Mouse (Mus musculus): ENCODE measurements around the gene Enpp5. TPM values are rescaled to one million over a fixed set of nuclear protein-coding genes. Genes with fewer than 3 reads are reported as not detected.

Enpp5 gene
- polyA plus RNA-seq, 1 experiment from 2014 or later: 30.1 TPM

DNA sequence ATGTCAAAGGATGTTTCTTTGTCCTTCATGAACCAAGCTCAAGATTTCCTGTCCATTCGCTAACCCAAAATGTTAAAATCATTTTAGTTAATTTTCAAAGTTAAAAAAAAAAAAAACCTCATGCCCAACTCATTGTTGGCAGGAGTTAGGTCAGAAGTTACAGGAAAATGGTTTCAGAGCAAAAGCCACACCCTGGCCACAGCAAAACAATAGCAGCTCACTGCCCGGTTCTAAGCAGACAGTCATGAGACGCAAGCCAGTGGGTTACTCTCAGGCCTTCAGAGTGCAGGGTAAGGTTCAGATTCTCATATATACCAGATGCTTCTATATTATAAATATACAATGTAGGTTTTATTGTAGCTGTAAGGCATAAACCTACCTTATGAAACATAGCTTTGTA is 29.7 kb downstream of the Enpp5 start:
- Histone ChIP-seq H3K4me3 (ENCODE audit: low read length) (no peak overlapping the region), H3K4me1 (replicated peaks; ENCODE audit: control insufficient read depth, insufficient read depth, low read length) (peaks cover 5% of the 10 kb centered on the region; the same call in 1 of the 2 replicates), H3K27me3 (ENCODE audit: control insufficient read depth, insufficient read depth, low read depth, low read length) (no peaks in the 10 kb centered on the region; the same call in 1 of the 2 replicates), H3K4me2 (ENCODE audit: low read depth, low read length) (no peak overlapping the region), H3K9me3 (ENCODE audit: control insufficient read depth, low read length) (no peaks in the 10 kb centered on the region), H3K36me3 (ENCODE audit: control insufficient read depth, insufficient read depth, low read length) (no peaks in the 10 kb centered on the region), H3K9ac (ENCODE audit: low read length) (no peak overlapping the region), H3K27ac (ENCODE audit: low read length) (no peak overlapping the region)
- 70% methylated on average over 3 of the region's 3 CpGs for WGBS
- ATAC-seq (ENCODE audit: low read depth): no peak

DNA sequence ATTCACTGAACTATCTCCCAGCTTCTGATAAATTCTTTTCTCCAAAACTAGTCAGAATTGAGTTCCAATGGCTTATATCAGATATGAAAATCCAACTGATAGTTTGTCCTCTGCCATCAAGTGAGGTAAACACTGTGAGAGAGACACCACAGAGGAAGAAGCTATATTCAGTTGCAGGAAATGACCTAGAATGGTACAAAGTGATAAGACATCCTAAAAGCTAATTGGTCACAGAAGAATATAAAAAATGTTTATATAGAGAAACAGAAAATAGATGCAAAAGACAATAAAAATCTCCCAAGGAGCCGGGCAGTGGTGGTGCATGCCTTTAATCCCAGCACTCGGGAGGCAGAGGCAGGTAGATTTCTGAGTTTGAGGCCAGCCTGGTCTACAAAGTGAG is 38.0 kb downstream of the Enpp5 start:
- H3K4me1 ChIP-seq (replicated peaks; ENCODE audit: control insufficient read depth, insufficient read depth, low read length): no peaks in the 10 kb centered on the region
- H3K9ac ChIP-seq (ENCODE audit: low read length): no peak overlapping the region
- no peak overlapping the region for H3K27ac ChIP-seq (ENCODE audit: low read length)
- no peaks in the 10 kb centered on the region for H3K27me3 ChIP-seq (ENCODE audit: control insufficient read depth, insufficient read depth, low read depth, low read length)
- no peak for ATAC-seq (ENCODE audit: low read depth)
- H3K36me3 ChIP-seq (ENCODE audit: control insufficient read depth, insufficient read depth, low read length): no peaks in the 10 kb centered on the region
- WGBS: 72% methylated on average over 2 of the region's 2 CpGs
- no peaks in the 10 kb centered on the region for H3K9me3 ChIP-seq (ENCODE audit: control insufficient read depth, low read length)
- H3K4me2 ChIP-seq (ENCODE audit: low read depth, low read length): no peak overlapping the region
- H3K4me3 ChIP-seq (ENCODE audit: low read length): no peak overlapping the region

DNA sequence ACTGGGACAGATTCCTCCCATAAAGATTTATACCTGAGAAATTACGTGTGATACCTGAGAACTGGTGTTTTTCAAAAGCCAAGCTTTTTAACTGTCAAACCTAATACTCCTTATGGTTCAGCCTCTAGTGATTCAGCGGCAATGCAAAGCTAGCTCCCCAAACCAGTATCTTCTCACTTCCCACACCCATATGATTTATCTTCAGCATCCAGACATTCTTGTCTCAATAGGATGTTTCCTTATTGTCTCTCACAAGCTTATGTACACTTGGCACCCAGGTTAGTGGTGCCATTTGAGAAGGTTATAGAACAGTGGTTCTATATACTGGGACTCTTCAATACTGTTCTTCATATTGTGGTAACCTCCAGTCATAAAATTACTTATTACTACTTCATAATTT is 39.1 kb downstream of the Enpp5 start:
- H3K36me3 ChIP-seq (ENCODE audit: control insufficient read depth, insufficient read depth, low read length): no peaks in the 10 kb centered on the region
- H3K27ac ChIP-seq (ENCODE audit: low read length): no peak overlapping the region
- no peak overlapping the region for H3K9ac ChIP-seq (ENCODE audit: low read length)
- H3K4me3 ChIP-seq (ENCODE audit: low read length): no peak overlapping the region
- ATAC-seq (ENCODE audit: low read depth): no peak
- WGBS: 78% methylated on average over 2 of the region's 2 CpGs
- no peaks in the 10 kb centered on the region for H3K4me1 ChIP-seq (replicated peaks; ENCODE audit: control insufficient read depth, insufficient read depth, low read length)
- H3K27me3 ChIP-seq (ENCODE audit: control insufficient read depth, insufficient read depth, low read depth, low read length): no peaks in the 10 kb centered on the region
- H3K9me3 ChIP-seq (ENCODE audit: control insufficient read depth, low read length): no peaks in the 10 kb centered on the region
- H3K4me2 ChIP-seq (ENCODE audit: low read depth, low read length): no peak overlapping the region

DNA sequence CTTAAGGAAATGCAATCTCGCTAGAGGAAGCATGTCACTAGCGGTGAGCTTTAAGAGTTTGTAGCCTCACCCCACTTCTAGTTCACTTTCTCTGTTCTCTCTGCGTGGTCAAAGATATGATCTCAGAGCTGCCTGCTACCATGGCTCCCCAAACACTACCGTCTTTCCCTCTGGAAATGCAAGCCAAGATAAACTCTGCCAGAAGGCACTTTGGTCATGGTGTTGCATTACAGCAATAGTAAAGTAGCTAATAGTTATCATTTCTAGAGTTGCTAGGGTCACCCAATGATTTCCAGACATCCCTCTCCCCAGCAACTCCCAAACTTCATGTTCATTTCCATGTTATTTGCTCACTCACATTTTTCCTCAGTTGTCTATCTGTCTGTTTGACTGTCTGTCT is 39.6 kb downstream of the Enpp5 start:
- Histone ChIP-seq H3K27ac (ENCODE audit: low read length) (no peak overlapping the region), H3K4me1 (replicated peaks; ENCODE audit: control insufficient read depth, insufficient read depth, low read length) (no peaks in the 10 kb centered on the region), H3K4me3 (ENCODE audit: low read length) (no peak overlapping the region), H3K36me3 (ENCODE audit: control insufficient read depth, insufficient read depth, low read length) (no peaks in the 10 kb centered on the region), H3K27me3 (ENCODE audit: control insufficient read depth, insufficient read depth, low read depth, low read length) (no peaks in the 10 kb centered on the region), H3K9me3 (ENCODE audit: control insufficient read depth, low read length) (no peaks in the 10 kb centered on the region), H3K9ac (ENCODE audit: low read length) (no peak overlapping the region), H3K4me2 (ENCODE audit: low read depth, low read length) (no peak overlapping the region)
- 69% methylated on average over 4 of the region's 4 CpGs for WGBS
- ATAC-seq (ENCODE audit: low read depth): no peak

DNA sequence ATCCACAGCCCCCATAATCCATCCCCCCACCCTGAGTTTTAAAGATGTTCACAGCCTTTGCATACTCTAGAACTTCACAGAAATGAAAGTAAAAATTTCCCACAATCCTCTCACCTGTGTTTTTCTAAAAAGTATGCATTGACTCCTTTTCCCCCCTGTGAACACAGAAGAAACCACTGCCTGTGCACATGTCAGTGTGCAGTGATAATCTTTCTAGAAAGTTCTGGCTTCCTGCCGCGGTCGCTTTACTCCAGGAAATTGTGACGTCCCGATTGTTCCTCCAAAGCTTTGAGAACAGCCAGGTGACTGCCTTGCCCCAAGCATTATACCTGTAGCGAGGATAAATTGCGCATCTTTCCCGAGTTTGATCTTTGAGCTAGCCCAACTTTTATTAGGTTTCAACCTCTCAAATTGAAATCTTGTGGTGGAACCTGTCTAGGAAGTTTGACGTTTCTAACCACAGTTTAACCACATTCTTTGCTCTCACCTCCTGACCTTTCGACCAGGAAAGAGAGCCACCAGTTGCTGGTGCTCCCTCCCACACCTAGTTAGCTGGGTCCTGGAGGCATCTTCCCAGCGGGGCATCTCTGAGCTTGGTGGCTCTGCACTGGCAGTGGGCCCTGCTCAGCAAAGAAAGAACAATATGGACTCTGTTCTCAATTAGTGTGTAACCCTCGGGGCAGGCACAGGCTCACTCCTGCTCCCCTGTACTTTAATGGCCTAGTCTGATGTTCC is 42.9 kb downstream of the Enpp5 start:
- no peaks in the 10 kb centered on the region for H3K4me1 ChIP-seq (replicated peaks; ENCODE audit: control insufficient read depth, insufficient read depth, low read length)
- no peaks in the 10 kb centered on the region for H3K36me3 ChIP-seq (ENCODE audit: control insufficient read depth, insufficient read depth, low read length)
- no peak overlapping the region for H3K27ac ChIP-seq (ENCODE audit: low read length)
- H3K9ac ChIP-seq (ENCODE audit: low read length): no peak overlapping the region
- H3K27me3 ChIP-seq (ENCODE audit: control insufficient read depth, insufficient read depth, low read depth, low read length): no peaks in the 10 kb centered on the region
- no peak overlapping the region for H3K4me3 ChIP-seq (ENCODE audit: low read length)
- no peak for ATAC-seq (ENCODE audit: low read depth)
- H3K4me2 ChIP-seq (ENCODE audit: low read depth, low read length): no peak overlapping the region
- no peaks in the 10 kb centered on the region for H3K9me3 ChIP-seq (ENCODE audit: control insufficient read depth, low read length)
- 69% methylated on average over 12 of the region's 12 CpGs for WGBS

DNA sequence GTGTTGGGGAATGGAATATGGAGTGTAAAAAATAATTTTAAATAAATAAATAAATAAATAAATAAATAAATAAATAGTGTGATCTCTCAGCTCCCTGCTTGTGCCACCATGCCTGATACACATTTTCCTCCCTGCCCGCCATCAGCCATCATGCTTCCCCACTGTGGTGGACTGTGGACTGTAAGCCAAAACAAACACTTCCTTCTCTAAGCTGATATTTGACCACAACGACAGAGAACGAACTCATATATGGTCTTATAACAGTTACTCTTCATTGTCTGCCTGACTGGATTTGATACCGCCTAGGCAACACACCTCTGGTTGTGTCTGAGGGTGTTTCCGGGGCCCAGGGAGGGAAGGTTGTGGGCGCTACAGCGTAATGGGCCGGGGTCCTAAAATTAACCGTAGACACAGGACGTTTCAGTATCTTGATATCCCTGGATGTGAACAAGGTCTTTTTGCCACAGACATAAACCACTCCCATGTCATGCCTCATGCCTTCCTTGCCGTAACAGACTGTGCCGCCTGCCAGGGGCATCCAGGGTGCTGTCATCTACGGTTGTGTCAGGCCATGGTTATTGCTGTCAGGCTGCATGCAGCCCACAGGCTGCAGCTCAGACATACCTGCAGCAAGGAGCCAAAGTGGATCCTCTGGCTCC is 50.6 kb downstream of the Enpp5 start:
- Histone ChIP-seq H3K4me1 (replicated peaks; ENCODE audit: control insufficient read depth, insufficient read depth, low read length) (no peaks in the 10 kb centered on the region), H3K4me2 (ENCODE audit: low read depth, low read length) (no peak overlapping the region), H3K9me3 (ENCODE audit: control insufficient read depth, low read length) (0 out of 2 replicates have a peak, but pooled peaks cover 2% of the 10 kb centered on the region), H3K27me3 (ENCODE audit: control insufficient read depth, insufficient read depth, low read depth, low read length) (no peaks in the 10 kb centered on the region; the same call in 1 of the 2 replicates), H3K9ac (ENCODE audit: low read length) (no peak overlapping the region), H3K36me3 (ENCODE audit: control insufficient read depth, insufficient read depth, low read length) (no peaks in the 10 kb centered on the region), H3K4me3 (ENCODE audit: low read length) (no peak overlapping the region), H3K27ac (ENCODE audit: low read length) (no peak overlapping the region)
- WGBS: 73% methylated on average over 13 of the region's 13 CpGs
- ATAC-seq (ENCODE audit: low read depth): no peak

DNA sequence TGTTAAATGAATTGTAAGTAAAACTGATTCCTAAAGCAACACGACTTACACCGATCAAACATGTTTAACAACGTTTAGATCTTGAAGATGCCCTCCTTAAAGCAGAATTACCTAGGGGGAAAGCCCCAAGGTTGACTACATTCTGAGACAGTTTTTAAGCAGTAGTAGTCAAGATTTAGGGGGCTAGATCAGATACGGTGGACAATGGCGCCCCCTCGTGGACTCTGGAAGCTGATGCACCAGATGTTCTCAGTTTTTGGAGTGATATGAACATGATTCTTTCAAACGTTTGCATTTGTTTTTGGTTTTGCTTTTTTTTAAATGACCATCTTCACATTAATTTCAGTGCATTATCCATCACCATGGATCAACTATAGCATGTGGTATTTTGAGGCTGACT is 51.8 kb downstream of the Enpp5 start:
- Histone ChIP-seq H3K27ac (ENCODE audit: low read length) (no peak overlapping the region), H3K4me3 (ENCODE audit: low read length) (no peak overlapping the region), H3K4me1 (replicated peaks; ENCODE audit: control insufficient read depth, insufficient read depth, low read length) (0 out of 2 replicates have a peak, but pooled peaks cover 1% of the 10 kb centered on the region), H3K27me3 (ENCODE audit: control insufficient read depth, insufficient read depth, low read depth, low read length) (peaks cover 3% of the 10 kb centered on the region; the same call in 1 of the 2 replicates), H3K9me3 (ENCODE audit: control insufficient read depth, low read length) (0 out of 2 replicates have a peak, but pooled peaks cover 2% of the 10 kb centered on the region), H3K9ac (ENCODE audit: low read length) (no peak overlapping the region), H3K4me2 (ENCODE audit: low read depth, low read length) (no peak overlapping the region), H3K36me3 (ENCODE audit: control insufficient read depth, insufficient read depth, low read length) (no peaks in the 10 kb centered on the region)
- ATAC-seq (ENCODE audit: low read depth): peak; percentile 41; the same call in 1 of the 2 replicates
- 12% methylated on average over 7 of the region's 7 CpGs for WGBS

DNA sequence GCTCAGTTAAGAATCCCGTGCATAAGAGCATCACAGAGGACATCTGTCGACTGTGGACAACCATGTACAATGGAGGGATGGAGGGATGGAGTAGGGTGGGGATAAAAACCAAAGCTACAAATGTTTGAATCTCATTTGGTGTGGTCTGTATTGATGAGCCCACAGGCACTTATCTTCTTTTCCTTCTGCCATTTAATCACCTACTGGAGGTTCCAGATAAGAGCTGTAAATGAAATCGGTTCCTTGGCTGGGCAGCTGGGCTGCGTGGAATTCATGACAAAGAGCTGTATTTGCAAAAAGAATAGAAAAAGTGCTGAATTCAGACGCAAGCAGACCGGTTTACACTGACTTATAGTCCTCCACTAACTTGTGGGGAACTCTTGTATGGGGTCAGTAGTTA is 55.5 kb downstream of the Enpp5 start:
- Histone ChIP-seq H3K9me3 (ENCODE audit: control insufficient read depth, low read length) (no peaks in the 10 kb centered on the region), H3K4me3 (ENCODE audit: low read length) (no peak overlapping the region), H3K27me3 (ENCODE audit: control insufficient read depth, insufficient read depth, low read depth, low read length) (peaks cover 3% of the 10 kb centered on the region; the same call in 1 of the 2 replicates), H3K4me2 (ENCODE audit: low read depth, low read length) (no peak overlapping the region), H3K4me1 (replicated peaks; ENCODE audit: control insufficient read depth, insufficient read depth, low read length) (0 out of 2 replicates have a peak, but pooled peaks cover 3% of the 10 kb centered on the region), H3K27ac (ENCODE audit: low read length) (no peak overlapping the region), H3K36me3 (ENCODE audit: control insufficient read depth, insufficient read depth, low read length) (no peaks in the 10 kb centered on the region), H3K9ac (ENCODE audit: low read length) (no peak overlapping the region)
- no peak for ATAC-seq (ENCODE audit: low read depth)
- 50% methylated on average over 6 of the region's 6 CpGs for WGBS

DNA sequence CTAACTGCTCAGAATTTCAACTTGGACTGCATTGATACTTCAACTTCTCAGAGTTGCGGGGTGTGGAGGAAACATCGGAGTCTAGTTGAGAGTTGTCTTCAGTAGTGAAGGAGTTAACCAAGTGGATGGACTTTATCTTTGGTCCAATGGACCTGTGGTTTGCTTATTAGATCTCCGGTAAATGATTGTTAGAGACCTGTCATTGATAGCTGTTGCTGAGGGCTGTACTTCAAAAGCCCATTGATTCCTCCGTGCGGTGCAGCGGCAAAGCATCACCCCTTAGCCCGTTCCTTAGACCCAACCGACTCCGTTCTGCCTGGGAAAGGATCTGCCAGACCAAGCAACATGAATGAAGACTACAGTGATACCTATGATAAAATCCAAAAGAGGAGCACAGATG is 55.9 kb downstream of the Enpp5 start:
- Histone ChIP-seq H3K4me3 (ENCODE audit: low read length) (no peak overlapping the region), H3K36me3 (ENCODE audit: control insufficient read depth, insufficient read depth, low read length) (no peaks in the 10 kb centered on the region), H3K27ac (ENCODE audit: low read length) (no peak overlapping the region), H3K4me1 (replicated peaks; ENCODE audit: control insufficient read depth, insufficient read depth, low read length) (0 out of 2 replicates have a peak, but pooled peaks cover 3% of the 10 kb centered on the region), H3K27me3 (ENCODE audit: control insufficient read depth, insufficient read depth, low read depth, low read length) (peaks cover 3% of the 10 kb centered on the region; the same call in 1 of the 2 replicates), H3K9me3 (ENCODE audit: control insufficient read depth, low read length) (no peaks in the 10 kb centered on the region), H3K9ac (ENCODE audit: low read length) (no peak overlapping the region), H3K4me2 (ENCODE audit: low read depth, low read length) (no peak overlapping the region)
- WGBS: 52% methylated on average over 9 of the region's 9 CpGs
- ATAC-seq (ENCODE audit: low read depth): no peak

Data from lung, embryonic 16.5 days (tissue).